Mouse (Mus musculus): ENCODE results near the gene Usp10. TPM values are rescaled to one million over a fixed set of nuclear protein-coding genes. Genes with fewer than 3 reads are reported as not detected.

Gene Usp10
- polyA plus RNA-seq, 1 experiment from 2014 or later, result 127 TPM

DNA sequence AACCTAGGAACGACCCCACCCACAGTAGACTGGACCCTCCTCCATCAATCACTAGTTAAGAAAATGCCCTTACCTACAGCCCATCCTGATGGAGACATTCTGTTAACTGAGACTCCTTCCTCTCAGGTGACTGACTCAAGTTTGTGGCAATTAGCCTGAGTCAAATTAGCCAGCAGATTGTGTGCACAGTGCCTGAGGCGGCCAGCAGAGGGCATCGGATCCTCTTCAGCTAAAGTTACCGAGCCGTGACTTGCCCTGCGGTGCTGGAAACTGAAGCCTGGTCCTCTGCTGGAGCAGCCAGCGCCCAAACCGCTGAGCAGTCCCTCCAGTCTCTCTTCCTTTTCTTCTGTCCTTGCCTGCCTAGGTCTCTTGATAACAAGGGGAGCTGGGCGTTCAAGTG is 57.3 kb downstream of the Usp10 start:
- ATAC-seq (ENCODE audit: insufficient number of reproducible peaks, insufficient read depth, low FRiP score, low TSS enrichment, low read depth), result no peak
- WGBS, result 87% methylated on average over 9 of the region's 9 CpGs

DNA sequence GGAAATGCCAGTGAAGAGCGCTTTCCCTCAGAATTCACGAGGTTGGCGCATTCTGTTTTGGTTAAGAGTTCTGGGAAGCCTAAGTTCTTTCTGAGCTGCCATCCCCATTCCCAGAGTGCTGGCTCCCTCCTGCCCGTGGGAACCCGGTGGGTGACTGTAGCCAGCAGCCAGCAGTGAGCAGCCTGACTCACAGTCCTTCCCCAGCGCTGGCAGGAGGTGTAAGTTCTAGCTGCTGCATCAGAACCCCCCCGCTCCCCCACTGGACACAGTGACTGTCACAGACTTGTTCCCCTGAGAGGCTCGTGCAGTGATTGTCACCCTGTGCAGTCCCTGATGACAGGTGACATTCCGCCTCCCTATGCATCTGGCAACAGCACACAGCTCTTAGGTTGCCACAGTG is 60.0 kb downstream of the Usp10 start:
- Histone ChIP-seq H3K9me3 (0 out of 2 replicates have a peak, but pooled peaks cover 4% of the 10 kb centered on the region), H3K36me3 (no peaks in the 10 kb centered on the region), H3K4me1 (no peaks in the 10 kb centered on the region), H3K27me3 (no peaks in the 10 kb centered on the region), H3K27ac (no peak overlapping the region), H3K4me2 (no peak overlapping the region), H3K9ac (no peak overlapping the region), H3K4me3 (no peak overlapping the region)
- 78% methylated on average over 9 of the region's 9 CpGs for WGBS
- ATAC-seq (ENCODE audit: insufficient number of reproducible peaks, insufficient read depth, low FRiP score, low TSS enrichment, low read depth), result no peak

More for the DNA sequence above, 57.3 kb downstream of the Usp10 start:
- Histone ChIP-seq H3K27ac (no peak overlapping the region), H3K9me3 (0 out of 2 replicates have a peak, but pooled peaks cover 4% of the 10 kb centered on the region), H3K4me1 (peaks cover 7% of the 10 kb centered on the region), H3K36me3 (no peaks in the 10 kb centered on the region), H3K9ac (no peak overlapping the region), H3K4me3 (no peak overlapping the region), H3K27me3 (no peaks in the 10 kb centered on the region), H3K4me2 (no peak overlapping the region)

DNA sequence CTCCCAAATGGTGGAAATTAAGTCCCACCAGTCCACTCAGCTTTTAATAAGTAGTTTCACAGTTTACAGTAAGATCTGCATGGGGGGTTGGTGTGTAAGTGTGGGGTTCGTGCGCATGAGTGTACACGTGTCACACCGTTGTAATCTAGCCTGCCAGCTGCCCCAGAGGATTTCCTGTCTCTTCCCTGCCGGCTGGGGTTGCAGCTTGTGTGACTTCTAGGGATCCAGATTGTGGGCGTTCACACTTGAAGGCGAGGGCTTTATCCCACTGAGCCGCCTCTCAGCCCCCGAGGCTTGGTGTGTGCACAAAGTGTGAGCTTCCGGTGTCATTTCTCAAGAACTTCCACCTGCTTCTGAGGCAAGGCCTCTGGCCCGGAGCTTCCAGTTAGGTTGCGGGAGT is 62.4 kb downstream of the Usp10 start:
- Histone ChIP-seq H3K27me3 (no peaks in the 10 kb centered on the region), H3K36me3 (no peaks in the 10 kb centered on the region), H3K4me1 (no peaks in the 10 kb centered on the region), H3K4me3 (no peak overlapping the region), H3K27ac (no peak overlapping the region), H3K4me2 (no peak overlapping the region), H3K9me3 (0 out of 2 replicates have a peak, but pooled peaks cover under 1% of the 10 kb centered on the region), H3K9ac (no peak overlapping the region)
- 66% methylated on average over 12 of the region's 12 CpGs for WGBS
- ATAC-seq (ENCODE audit: insufficient number of reproducible peaks, insufficient read depth, low FRiP score, low TSS enrichment, low read depth), result no peak

DNA sequence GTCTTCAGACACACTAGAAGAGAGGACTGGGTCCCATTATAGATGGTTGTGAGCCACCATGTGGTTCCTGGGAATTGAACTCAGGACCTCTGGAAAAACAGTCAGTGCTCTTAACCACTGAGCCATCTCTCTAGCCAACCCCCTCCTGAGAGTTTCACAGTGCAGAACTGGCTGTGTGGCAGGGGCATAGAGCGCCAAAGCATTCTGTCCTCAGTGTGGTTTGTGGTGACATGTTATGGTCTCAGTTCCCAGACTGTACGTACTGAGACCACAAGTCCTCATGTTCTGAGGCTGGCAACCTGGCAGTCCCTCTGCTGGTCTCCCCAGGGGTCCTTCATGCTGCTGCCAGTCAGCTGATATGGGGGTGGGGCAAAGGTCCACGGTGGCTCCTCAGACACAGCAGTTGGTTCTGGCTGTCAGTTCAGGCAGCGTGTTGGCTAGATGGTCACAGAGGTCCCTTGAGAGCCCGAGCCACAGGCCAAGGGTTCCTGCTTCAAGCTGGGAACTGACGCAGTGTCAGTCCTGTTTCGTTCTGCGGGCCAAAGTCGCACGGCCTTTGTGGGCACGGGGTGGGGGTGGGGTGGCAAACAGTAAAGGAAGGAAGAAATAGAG is 68.7 kb downstream of the Usp10 start:
- no peaks in the 10 kb centered on the region for H3K9me3 ChIP-seq

DNA sequence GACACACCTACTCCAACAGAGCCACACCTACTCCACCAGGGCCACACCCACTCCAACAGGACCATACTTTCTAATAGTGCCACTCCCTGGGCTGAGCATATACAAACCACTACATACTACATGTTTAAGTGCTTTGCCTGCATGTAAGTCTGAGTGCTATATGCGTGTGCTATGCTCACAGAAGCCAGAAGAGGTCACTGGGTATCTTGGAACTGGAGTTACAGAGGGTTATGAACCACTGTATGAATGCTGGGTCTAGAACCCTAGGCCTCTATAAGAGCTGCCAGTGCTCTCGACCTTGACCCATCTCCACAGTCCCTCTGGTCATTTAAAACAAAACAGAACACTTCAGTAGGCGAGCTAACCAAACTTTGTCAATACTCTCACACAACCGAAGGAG is 71.1 kb downstream of the Usp10 start:
- Histone ChIP-seq H3K4me2 (no peak overlapping the region), H3K4me3 (no peak overlapping the region), H3K4me1 (peaks cover 14% of the 10 kb centered on the region; the same call in 1 of the 2 replicates), H3K27me3 (no peaks in the 10 kb centered on the region), H3K9me3 (no peaks in the 10 kb centered on the region), H3K36me3 (no peaks in the 10 kb centered on the region), H3K9ac (no peak overlapping the region), H3K27ac (no peak overlapping the region)
- WGBS, result 74% methylated on average over 4 of the region's 4 CpGs
- no peak for ATAC-seq (ENCODE audit: insufficient number of reproducible peaks, insufficient read depth, low FRiP score, low TSS enrichment, low read depth)

More for the DNA sequence above, 68.7 kb downstream of the Usp10 start:
- Histone ChIP-seq H3K4me2 (no peak overlapping the region), H3K4me3 (no peak overlapping the region), H3K4me1 (peaks cover 10% of the 10 kb centered on the region; the same call in 1 of the 2 replicates), H3K27ac (no peak overlapping the region), H3K27me3 (no peaks in the 10 kb centered on the region), H3K9ac (no peak overlapping the region), H3K36me3 (no peaks in the 10 kb centered on the region)
- no peak for ATAC-seq (ENCODE audit: insufficient number of reproducible peaks, insufficient read depth, low FRiP score, low TSS enrichment, low read depth)
- WGBS, result 66% methylated on average over 11 of the region's 11 CpGs

DNA sequence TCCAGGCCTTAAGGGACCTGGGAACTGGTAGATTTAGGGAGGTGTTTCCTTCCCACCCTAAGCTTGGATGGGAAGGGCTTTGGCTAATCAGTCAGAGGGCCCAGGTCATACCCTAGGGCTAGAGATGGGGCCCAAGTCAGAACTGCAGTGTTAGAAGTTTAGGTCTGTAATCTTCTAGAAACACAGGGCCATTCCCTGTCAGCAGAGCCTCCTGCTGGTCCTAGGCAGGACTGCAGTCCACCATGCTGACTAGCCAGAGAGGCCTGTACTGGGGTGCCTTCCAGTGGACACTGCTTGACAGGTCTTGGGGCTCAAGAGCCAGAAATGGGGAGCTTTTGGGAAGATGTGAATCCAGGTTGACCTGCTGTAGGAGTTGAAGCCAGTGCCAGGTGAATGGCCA is 73.9 kb downstream of the Usp10 start:
- no peak overlapping the region for H3K4me2 ChIP-seq
- no peak overlapping the region for H3K9ac ChIP-seq

DNA sequence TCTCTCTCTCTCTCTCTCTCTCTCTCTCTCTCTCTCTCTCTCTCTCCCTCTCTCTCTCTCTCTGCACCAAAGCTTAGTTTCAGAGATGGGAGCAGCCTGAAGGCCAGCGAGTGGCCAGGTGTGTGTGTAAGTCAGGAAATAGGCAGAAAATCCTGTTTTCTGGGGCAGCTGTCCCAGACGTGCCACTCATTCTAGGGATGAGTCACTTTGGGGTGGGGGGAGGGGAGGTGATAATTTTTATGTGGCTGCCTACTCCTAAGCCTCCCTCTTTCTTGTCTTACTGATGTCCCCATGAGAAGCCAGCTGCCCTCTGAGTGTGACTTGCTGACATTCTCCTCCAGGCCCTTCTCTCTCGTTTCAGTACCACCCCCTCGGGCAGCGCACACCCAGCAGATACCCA is 76.0 kb downstream of the Usp10 start:
- ATAC-seq (ENCODE audit: insufficient number of reproducible peaks, insufficient read depth, low FRiP score, low TSS enrichment, low read depth), result no peak

More for the DNA sequence above, 73.9 kb downstream of the Usp10 start:
- Histone ChIP-seq H3K27me3 (no peaks in the 10 kb centered on the region), H3K36me3 (no peaks in the 10 kb centered on the region), H3K9me3 (no peaks in the 10 kb centered on the region), H3K4me3 (no peak overlapping the region), H3K4me1 (peaks cover 11% of the 10 kb centered on the region; the same call in 1 of the 2 replicates), H3K27ac (no peak overlapping the region)
- no peak for ATAC-seq (ENCODE audit: insufficient number of reproducible peaks, insufficient read depth, low FRiP score, low TSS enrichment, low read depth)

DNA sequence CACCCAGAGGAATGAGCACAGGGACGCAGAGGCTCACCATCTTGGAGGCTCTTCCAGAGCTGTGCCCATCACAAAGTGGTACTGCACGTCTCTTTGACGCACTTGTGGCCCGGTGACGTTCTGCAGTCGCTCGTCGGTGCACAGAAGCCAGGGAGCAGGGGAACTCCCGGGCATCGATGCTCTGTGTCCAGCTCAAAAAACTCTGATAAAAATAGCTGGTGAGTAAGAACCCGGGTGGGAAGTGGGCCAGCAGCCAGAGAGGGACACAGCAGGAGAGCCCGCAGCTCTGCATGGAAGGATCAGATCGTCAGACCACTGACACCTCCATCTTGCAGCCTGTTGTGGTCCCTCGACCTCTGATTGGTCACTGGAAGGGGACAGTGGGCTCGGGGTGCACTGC is 77.9 kb downstream of the Usp10 start:
- 79% methylated on average over 15 of the region's 15 CpGs for WGBS
- no peaks in the 10 kb centered on the region for H3K9me3 ChIP-seq
- H3K4me1 ChIP-seq, result peaks cover 11% of the 10 kb centered on the region
- H3K9ac ChIP-seq, result no peak overlapping the region
- peaks cover 26% of the 10 kb centered on the region for H3K27me3 ChIP-seq
- H3K36me3 ChIP-seq, result no peaks in the 10 kb centered on the region
- H3K27ac ChIP-seq, result no peak overlapping the region
- H3K4me2 ChIP-seq, result no peak overlapping the region
- ATAC-seq (ENCODE audit: insufficient number of reproducible peaks, insufficient read depth, low FRiP score, low TSS enrichment, low read depth), result no peak
- H3K4me3 ChIP-seq, result no peak overlapping the region

More for the DNA sequence above, 76.0 kb downstream of the Usp10 start:
- no peak overlapping the region for H3K4me2 ChIP-seq
- no peak overlapping the region for H3K27ac ChIP-seq
- H3K36me3 ChIP-seq, result no peaks in the 10 kb centered on the region
- no peak overlapping the region for H3K4me3 ChIP-seq
- 56% methylated on average over 5 of the region's 5 CpGs for WGBS
- no peaks in the 10 kb centered on the region for H3K9me3 ChIP-seq
- peaks cover 7% of the 10 kb centered on the region for H3K27me3 ChIP-seq
- H3K4me1 ChIP-seq, result peaks cover 4% of the 10 kb centered on the region; the same call in 1 of the 2 replicates
- H3K9ac ChIP-seq, result no peak overlapping the region

DNA sequence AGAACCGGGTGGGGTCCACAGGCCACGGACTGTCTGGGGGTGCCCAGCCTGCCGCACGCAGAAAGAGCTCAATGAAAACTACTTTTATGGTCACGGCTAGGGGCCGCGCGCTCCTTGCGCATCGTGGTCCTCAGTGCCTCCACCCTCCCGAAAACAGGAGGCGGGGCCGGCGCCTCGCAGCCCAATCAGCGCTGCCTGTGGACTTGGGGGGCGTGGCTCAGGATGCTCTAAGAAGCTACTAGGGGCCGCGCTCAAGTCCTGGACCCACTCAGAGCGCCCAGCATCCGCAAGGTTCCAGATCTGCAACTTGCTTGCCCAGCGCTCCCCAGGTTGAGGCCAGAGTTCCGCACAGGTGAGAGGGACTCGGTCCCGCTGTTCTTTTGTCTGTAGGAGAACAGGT is 82.1 kb downstream of the Usp10 start, which contains the start of gene Crispld2:
Gene Crispld2 (plus strand): TSS at position 190 of the 400 bp plus-strand sequence.
- no peaks in the 10 kb centered on the region for H3K9me3 ChIP-seq
- peaks cover 41% of the 10 kb centered on the region for H3K27me3 ChIP-seq
- H3K36me3 ChIP-seq, result no peaks in the 10 kb centered on the region
- peaks cover 34% of the 10 kb centered on the region for H3K4me1 ChIP-seq
- WGBS, result under 1% methylated on average over 25 of the region's 25 CpGs
- H3K27ac ChIP-seq, result no peak within 1 kb of the TSS
- peak within 1 kb of the TSS; percentile 70 for H3K4me2 ChIP-seq
- H3K4me3 ChIP-seq, result peak within 1 kb of the TSS; percentile 41
- ATAC-seq (ENCODE audit: insufficient number of reproducible peaks, insufficient read depth, low FRiP score, low TSS enrichment, low read depth), result peak; percentile 89
- peak within 1 kb of the TSS; percentile 58 for H3K9ac ChIP-seq

DNA sequence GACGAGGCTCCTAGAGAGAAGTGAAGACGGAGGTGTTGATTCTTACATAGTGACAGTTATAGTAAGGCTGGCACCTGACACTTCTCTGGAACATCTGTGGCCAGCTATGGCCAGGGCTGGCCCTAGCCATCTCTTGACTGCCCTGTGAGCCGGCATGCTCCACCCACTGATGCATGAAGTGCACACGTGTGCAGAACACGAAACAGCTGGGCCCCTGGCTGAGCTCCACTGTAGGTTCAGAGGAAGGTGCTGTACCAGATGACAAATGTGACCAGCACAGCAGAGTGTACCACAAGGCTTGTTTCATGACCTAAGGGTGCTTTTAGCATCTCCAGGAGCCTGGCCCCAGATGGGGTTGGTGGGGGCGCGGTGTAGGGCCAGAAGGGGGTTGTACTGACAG is 84.0 kb downstream of the Usp10 start:
- 0 out of 2 replicates have a peak, but pooled peaks have one; percentile 12 for ATAC-seq (ENCODE audit: insufficient number of reproducible peaks, insufficient read depth, low FRiP score, low TSS enrichment, low read depth)
- no peaks in the 10 kb centered on the region for H3K36me3 ChIP-seq
- peak overlapping the region; percentile 36 for H3K4me2 ChIP-seq
- H3K27me3 ChIP-seq, result peaks cover 41% of the 10 kb centered on the region
- H3K9me3 ChIP-seq, result no peaks in the 10 kb centered on the region
- no peak overlapping the region for H3K4me3 ChIP-seq
- H3K4me1 ChIP-seq, result peaks cover 34% of the 10 kb centered on the region
- 0 out of 2 replicates have a peak overlapping the region, but pooled peaks have one; percentile 22 for H3K27ac ChIP-seq
- H3K9ac ChIP-seq, result peak overlapping the region; percentile 44; the same call in 1 of the 2 replicates
- WGBS, result 47% methylated on average over 7 of the region's 7 CpGs

DNA sequence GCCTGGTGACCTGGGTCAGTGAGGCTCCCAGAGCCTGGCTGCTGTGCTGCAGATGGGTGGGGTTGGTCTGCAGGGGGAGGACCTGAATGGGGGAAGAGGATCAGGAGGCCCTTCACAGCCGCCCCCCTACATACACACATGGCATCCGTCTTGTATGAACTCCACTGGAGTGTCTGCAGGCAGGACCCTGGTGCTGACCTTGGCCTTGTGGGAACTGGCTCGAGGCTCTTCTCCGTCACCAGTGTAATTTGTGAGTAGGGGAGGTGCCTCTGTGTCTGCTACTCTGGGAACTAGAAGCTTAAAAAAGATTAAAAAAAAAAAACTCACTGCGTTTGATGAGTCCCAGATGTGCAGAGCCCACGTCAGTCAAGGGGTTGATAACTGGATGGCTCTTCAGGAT is 84.4 kb downstream of the Usp10 start:
- no peak for ATAC-seq (ENCODE audit: insufficient number of reproducible peaks, insufficient read depth, low FRiP score, low TSS enrichment, low read depth)
- H3K9me3 ChIP-seq, result no peaks in the 10 kb centered on the region
- peaks cover 41% of the 10 kb centered on the region for H3K27me3 ChIP-seq
- 17% methylated on average over 6 of the region's 6 CpGs for WGBS
- no peak overlapping the region for H3K4me3 ChIP-seq
- peak overlapping the region; percentile 36 for H3K4me2 ChIP-seq
- peaks cover 34% of the 10 kb centered on the region for H3K4me1 ChIP-seq
- H3K27ac ChIP-seq, result 0 out of 2 replicates have a peak overlapping the region, but pooled peaks have one; percentile 22
- 0 out of 2 replicates have a peak overlapping the region, but pooled peaks have one; percentile 44 for H3K9ac ChIP-seq
- no peaks in the 10 kb centered on the region for H3K36me3 ChIP-seq

DNA sequence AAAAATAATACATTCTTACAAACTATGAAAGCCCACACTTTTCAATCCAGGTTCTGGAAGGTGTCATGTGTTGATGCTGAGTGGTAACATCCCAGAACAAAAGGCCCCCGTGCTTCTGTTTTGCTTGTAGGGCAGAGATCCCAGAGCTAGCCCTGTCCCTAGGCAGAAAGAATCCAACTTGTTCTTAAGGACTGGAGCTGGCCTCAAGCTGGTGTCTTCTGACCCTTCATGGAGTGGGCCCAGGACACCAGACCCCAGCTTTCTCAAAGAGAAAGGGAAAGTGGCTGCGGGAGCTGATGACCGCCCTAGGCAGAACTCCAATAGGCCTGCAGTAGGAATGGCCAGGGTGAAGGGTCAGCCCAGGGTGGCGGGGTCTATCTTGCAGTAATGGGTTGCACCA is 87.1 kb downstream of the Usp10 start:
- Histone ChIP-seq H3K27ac (no peak overlapping the region), H3K27me3 (peaks cover 23% of the 10 kb centered on the region), H3K4me2 (no peak overlapping the region), H3K36me3 (no peaks in the 10 kb centered on the region), H3K9ac (no peak overlapping the region), H3K4me1 (peaks cover 45% of the 10 kb centered on the region), H3K4me3 (no peak overlapping the region), H3K9me3 (no peaks in the 10 kb centered on the region)
- ATAC-seq (ENCODE audit: insufficient number of reproducible peaks, insufficient read depth, low FRiP score, low TSS enrichment, low read depth), result no peak
- 76% methylated on average over 4 of the region's 4 CpGs for WGBS

All from embryonic facial prominence, embryonic 13.5 days (tissue).